Mouse (Mus musculus) C2C12 (cell line): Measurements from ENCODE around the gene Clrn3.

Experiments used
- CTCF ChIP-seq: IDR thresholded peaks from one replicate; pipeline ENCODE4 v1.5.1; 2011; ENCODE audit not compliant: control insufficient read depth, insufficient read depth, insufficient read length
- FOSL1 ChIP-seq: IDR thresholded peaks from one replicate; pipeline ENCODE4 v1.8.0; 2011; ENCODE audit warnings: mild to moderate bottlenecking, low read length; ENCODE audit not compliant: poor library complexity, insufficient read depth, severe bottlenecking

- TF ChIP-seq CTCF, result no peak
- TF ChIP-seq FOSL1, result no peak
Observed at GRCm38 (mm10) chr7:135571951-135572559, 43.6 kb upstream of the Clrn3 start.
